Mouse (Mus musculus) hindbrain, embryonic 16.5 days (tissue): Measurements from ENCODE around the gene Pogk. TPM values are rescaled to one million over a fixed set of nuclear protein-coding genes. Genes with fewer than 3 reads are reported as not detected.

ENCODE experiments used
- ATAC-seq: fragments of 200-750 bp; cut with Nextera tagmentation; 2 replicates; pipeline ENCODE4 v1.8.0; 2017; ENCODE audit warnings: moderate TSS enrichment, moderate library complexity
- H3K27ac ChIP-seq: fragments of 300-500 bp; sonication (generic); 2 replicates; pipeline ENCODE4 v1.5.1; 2014; ENCODE audit warnings: low read depth, mild to moderate bottlenecking, control low read depth, low read length, moderate library complexity
- H3K27me3 ChIP-seq: fragments of 300-500 bp; sonication (generic); replicated peaks from 2 replicates; pipeline ENCODE4 v1.6.1; 2014; ENCODE audit warnings: low read length; ENCODE audit not compliant: control insufficient read depth, insufficient read depth
- H3K36me3 ChIP-seq: fragments of 300-500 bp; sonication (generic); 2 replicates; pipeline ENCODE4 v1.6.1; 2014; ENCODE audit warnings: mild to moderate bottlenecking, low read length, moderate library complexity, mixed read lengths; ENCODE audit not compliant: control insufficient read depth, insufficient read depth
- H3K4me1 ChIP-seq: fragments of 300-500 bp; sonication (generic); 2 replicates; pipeline ENCODE4 v1.6.1; 2014; ENCODE audit warnings: low read depth, low read length; ENCODE audit not compliant: control insufficient read depth, insufficient read depth
- H3K4me2 ChIP-seq: fragments of 300-500 bp; sonication (generic); 2 replicates; pipeline ENCODE4 v1.6.1; 2014; ENCODE audit warnings: mild to moderate bottlenecking, low read length, control low read depth, moderate library complexity
- H3K4me3 ChIP-seq: fragments of 300-500 bp; sonication (generic); 2 replicates; pipeline ENCODE4 v1.5.1; 2014; ENCODE audit warnings: mild to moderate bottlenecking, low read length, control low read depth, moderate library complexity
- H3K9ac ChIP-seq: fragments of 300-500 bp; sonication (generic); 2 replicates; pipeline ENCODE4 v1.6.1; 2014; ENCODE audit warnings: low read depth, mild to moderate bottlenecking, control low read depth, low read length, moderate library complexity
- H3K9me3 ChIP-seq: fragments of 300-500 bp; sonication (generic); 2 replicates; pipeline ENCODE4 v1.6.1; 2014; ENCODE audit warnings: mild to moderate bottlenecking, low read length, moderate library complexity; ENCODE audit not compliant: control insufficient read depth
- WGBS: fragments of 180-500 bp; shearing (Covaris S2); extraction: QIAGEN DNeasy Blood & Tissue Kit; methylation state at CpG from one replicate; pipeline ENCODE4 v1.1.7; 2014; 5-methylcytosine and 5-hydroxymethylcytosine counted together
- polyA plus RNA-seq: library from polyadenylated mRNA; unstranded; fragments of >200 nt; fragmentation: Nextera tagmentation; extraction: Ambion mirVana; gene quantifications from 2 replicates; pipeline ENCODE4 v1.2.1, GENCODE M21; 2015

Pogk gene
- polyA plus RNA-seq, 1 experiment from 2014 or later: 26.8 TPM

DNA sequence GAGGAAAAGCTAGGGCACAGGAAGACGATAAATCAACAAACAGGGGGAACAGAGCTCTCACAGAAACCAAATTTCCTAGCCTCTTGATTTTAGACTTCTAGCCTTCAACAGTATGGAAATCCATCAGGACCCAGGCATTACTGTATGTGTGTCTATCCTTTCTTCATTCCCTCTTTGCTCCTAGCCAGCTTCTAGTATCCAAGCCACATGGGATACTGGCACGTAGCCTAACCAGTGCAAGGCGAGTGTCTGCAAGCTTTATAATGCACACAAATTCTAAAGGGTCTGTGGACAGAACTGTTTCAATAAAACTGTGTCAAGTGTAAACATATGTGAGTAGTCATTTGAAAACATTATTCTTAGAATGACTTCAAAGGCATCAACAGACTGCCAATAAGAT, 47.0 kb downstream of the Pogk start:
- WGBS: 75% methylated on average over 3 of the region's 3 CpGs
- H3K27me3 ChIP-seq: no peaks in the 10 kb centered on the region
- no peak overlapping the region for H3K9ac ChIP-seq
- no peak overlapping the region for H3K27ac ChIP-seq
- H3K4me2 ChIP-seq: no peak overlapping the region
- H3K9me3 ChIP-seq: no peaks in the 10 kb centered on the region
- no peak for ATAC-seq
- no peaks in the 10 kb centered on the region for H3K36me3 ChIP-seq
- H3K4me1 ChIP-seq: no peaks in the 10 kb centered on the region
- no peak overlapping the region for H3K4me3 ChIP-seq

DNA sequence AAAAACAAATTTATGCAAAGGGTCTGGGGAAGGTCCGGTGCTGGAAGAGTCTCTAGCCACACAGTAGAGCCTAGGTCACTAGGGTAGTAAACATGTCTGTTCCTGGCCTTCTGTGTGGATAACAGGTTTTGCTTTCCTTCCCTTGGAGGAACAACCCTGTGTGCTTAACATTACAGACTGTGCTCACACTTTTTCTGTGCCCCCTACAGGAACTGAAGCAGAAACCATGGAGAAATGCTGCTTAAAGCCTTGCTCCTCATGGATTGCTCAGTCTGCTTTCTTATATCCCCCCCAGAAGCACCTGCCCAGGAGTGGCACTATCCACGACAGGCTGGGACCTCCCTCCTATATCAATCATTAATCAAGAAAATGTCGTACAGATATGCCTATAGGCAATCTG, 47.8 kb downstream of the Pogk start:
- H3K4me2 ChIP-seq: no peak overlapping the region
- 75% methylated on average over 3 of the region's 3 CpGs for WGBS
- no peak overlapping the region for H3K9ac ChIP-seq
- H3K36me3 ChIP-seq: no peaks in the 10 kb centered on the region
- H3K4me3 ChIP-seq: no peak overlapping the region
- no peak for ATAC-seq
- no peaks in the 10 kb centered on the region for H3K9me3 ChIP-seq
- no peaks in the 10 kb centered on the region for H3K4me1 ChIP-seq
- no peak overlapping the region for H3K27ac ChIP-seq
- no peaks in the 10 kb centered on the region for H3K27me3 ChIP-seq

DNA sequence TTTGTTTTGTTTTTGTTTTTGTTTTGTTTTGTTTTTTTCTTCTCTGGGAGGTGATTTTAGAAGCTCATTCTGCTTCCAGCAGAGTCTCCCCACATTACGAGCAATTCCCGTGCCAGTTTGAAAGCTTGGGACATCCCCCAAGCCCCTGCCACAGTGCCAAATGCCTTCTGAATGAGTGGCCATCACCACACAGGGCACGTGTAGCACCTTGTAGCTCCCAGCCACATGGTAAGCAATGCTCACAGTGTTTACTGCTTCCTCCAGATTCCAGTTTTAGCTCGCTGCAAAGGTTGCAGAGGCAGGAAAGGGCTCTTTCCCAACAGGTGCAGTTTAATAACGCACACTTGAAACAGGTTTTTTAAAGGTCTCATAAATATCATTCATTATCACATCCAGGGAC, 48.8 kb downstream of the Pogk start:
- 72% methylated on average over 5 of the region's 5 CpGs for WGBS
- Histone ChIP-seq H3K27ac (no peak overlapping the region), H3K36me3 (no peaks in the 10 kb centered on the region), H3K4me3 (no peak overlapping the region), H3K4me1 (no peaks in the 10 kb centered on the region), H3K9ac (no peak overlapping the region), H3K9me3 (no peaks in the 10 kb centered on the region), H3K27me3 (no peaks in the 10 kb centered on the region), H3K4me2 (no peak overlapping the region)
- ATAC-seq: no peak

DNA sequence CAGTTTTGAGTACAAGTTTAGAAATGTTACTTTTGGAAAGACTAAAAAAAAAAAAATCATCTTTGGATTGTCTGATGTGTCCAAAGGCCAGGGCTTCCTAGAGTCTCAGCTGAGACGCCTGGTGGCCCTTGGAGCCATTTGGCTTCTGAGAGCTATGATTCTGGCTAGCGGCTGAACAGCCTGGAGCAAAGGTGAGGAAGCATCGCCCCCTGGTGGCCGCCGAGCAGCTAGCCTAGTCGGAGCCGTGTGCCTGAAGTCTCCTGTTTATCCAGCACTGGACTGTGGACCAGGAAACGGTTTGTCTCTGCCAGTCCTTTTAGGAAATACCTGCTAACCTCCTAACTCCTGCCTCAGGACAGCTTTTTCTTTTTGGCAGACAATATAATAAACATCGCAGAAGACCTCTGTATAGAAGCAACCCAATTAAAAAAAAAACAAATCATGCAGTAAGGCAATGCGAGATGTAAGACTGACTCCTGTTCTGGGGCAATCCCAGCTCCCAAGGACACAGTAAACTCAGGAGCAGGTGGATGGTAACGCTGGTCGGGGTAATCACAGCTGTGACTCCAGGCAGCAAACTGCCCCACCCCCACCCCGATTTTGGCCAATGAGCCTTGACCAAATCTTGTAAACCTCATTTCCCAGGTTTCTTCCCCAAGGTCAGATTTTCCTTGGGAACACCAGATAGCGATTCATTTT, 49.4 kb downstream of the Pogk start:
- Histone ChIP-seq H3K9me3 (no peaks in the 10 kb centered on the region), H3K4me3 (no peak overlapping the region), H3K4me2 (no peak overlapping the region), H3K36me3 (no peaks in the 10 kb centered on the region), H3K4me1 (no peaks in the 10 kb centered on the region), H3K27me3 (no peaks in the 10 kb centered on the region), H3K9ac (no peak overlapping the region), H3K27ac (no peak overlapping the region)
- WGBS: 25% methylated on average over 14 of the region's 14 CpGs
- ATAC-seq: peak; percentile 93

- no peaks in the 10 kb centered on the region for H3K27me3 ChIP-seq
- H3K9me3 ChIP-seq: no peaks in the 10 kb centered on the region
- 80% methylated on average over 11 of the region's 11 CpGs for WGBS
- no peak overlapping the region for H3K27ac ChIP-seq
- no peak overlapping the region for H3K4me3 ChIP-seq
- H3K4me2 ChIP-seq: no peak overlapping the region
- H3K36me3 ChIP-seq: no peaks in the 10 kb centered on the region
- no peak for ATAC-seq
- no peak overlapping the region for H3K9ac ChIP-seq
- no peaks in the 10 kb centered on the region; the same call in 1 of the 2 replicates for H3K4me1 ChIP-seq
These were observed 59.9 kb downstream of the Pogk start for GRCm38 (mm10) chr1:166349751-166350150.

DNA sequence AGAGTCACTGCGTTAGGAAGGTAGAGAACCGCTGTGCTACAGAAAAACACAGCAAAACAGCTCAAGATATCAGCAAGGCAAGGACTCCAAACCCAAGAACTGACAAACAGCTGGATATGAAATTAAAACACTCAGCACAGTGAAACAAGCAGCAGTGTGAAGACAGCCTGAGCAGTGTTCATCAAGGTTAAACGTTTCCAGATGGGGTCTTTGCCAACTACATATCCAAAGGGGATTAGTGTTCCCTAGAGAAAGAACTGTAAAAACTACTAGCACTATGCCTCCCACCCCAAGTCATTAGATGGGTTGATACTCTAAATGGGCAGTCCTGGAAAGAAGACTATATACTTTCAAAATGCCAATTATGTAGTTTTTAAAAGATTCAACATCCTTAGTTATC, 60.3 kb downstream of the Pogk start:
- Histone ChIP-seq H3K36me3 (no peaks in the 10 kb centered on the region), H3K27me3 (no peaks in the 10 kb centered on the region), H3K4me2 (no peak overlapping the region), H3K9ac (no peak overlapping the region), H3K4me3 (no peak overlapping the region), H3K27ac (no peak overlapping the region), H3K4me1 (peaks cover 1% of the 10 kb centered on the region), H3K9me3 (no peaks in the 10 kb centered on the region)
- ATAC-seq: no peak
- WGBS: 74% methylated on average over 3 of the region's 3 CpGs

- H3K27me3 ChIP-seq: no peaks in the 10 kb centered on the region
These were observed 62.8 kb downstream of the Pogk start for GRCm38 (mm10) chr1:166346906-166347305.

GRCm38 (mm10) chr1:166345602-166346001, 64.1 kb downstream of the Pogk start:
- Histone ChIP-seq H3K9ac (no peak overlapping the region), H3K36me3 (no peaks in the 10 kb centered on the region), H3K9me3 (no peaks in the 10 kb centered on the region), H3K4me2 (no peak overlapping the region), H3K27me3 (no peaks in the 10 kb centered on the region), H3K4me1 (peaks cover 4% of the 10 kb centered on the region), H3K27ac (no peak overlapping the region), H3K4me3 (no peak overlapping the region)
- WGBS: 96% methylated on average over 6 of the region's 6 CpGs
- ATAC-seq: no peak

More at GRCm38 (mm10) chr1:166346906-166347305, 62.8 kb downstream of the Pogk start:
- Histone ChIP-seq H3K4me1 (peaks cover 4% of the 10 kb centered on the region), H3K4me2 (no peak overlapping the region), H3K27ac (no peak overlapping the region), H3K36me3 (no peaks in the 10 kb centered on the region), H3K9me3 (no peaks in the 10 kb centered on the region), H3K4me3 (no peak overlapping the region), H3K9ac (no peak overlapping the region)
- 59% methylated on average over 3 of the region's 3 CpGs for WGBS
- no peak for ATAC-seq

DNA sequence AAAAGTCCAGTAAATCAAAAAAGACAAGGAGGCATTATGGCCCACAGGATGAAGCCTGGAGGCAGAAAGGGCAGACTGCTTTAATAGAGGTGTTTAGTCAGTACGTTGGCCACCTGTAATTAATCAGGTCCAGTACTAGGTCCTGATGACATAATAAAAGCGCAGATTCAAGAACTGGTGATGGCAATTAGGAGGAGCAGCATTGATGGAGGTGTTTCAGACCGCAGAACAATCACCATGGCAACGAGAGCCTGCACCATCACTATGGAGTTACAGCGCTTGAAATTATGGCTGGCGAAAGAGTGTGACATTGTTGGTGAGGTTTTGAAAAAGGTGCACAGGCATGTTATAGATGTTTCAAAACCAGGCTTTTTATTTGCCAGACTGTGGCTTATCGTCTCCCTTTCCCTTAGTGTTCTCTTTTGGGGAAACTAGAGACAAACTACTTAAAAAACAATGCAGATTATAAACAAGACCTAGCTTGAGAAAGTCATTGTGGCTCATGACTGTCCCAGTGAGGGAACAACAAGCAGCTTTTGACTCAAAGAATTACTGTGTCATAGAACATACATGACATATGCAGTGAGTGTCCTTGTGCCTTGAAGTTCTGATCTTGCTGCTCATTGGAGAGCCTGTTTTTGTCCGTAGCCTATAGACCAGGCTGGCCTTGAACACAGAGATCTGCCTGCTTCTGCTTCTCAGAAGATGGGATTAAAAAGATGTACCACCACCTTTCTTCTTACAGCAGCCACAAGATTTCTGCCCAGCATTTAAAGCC, 65.2 kb downstream of the Pogk start:
- Histone ChIP-seq H3K4me3 (no peak overlapping the region), H3K36me3 (no peaks in the 10 kb centered on the region), H3K27ac (peak overlapping the region; percentile 34; the same call in 1 of the 2 replicates), H3K27me3 (no peaks in the 10 kb centered on the region), H3K4me1 (peaks cover 4% of the 10 kb centered on the region), H3K4me2 (peak overlapping the region; percentile 12; the same call in 1 of the 2 replicates), H3K9me3 (no peaks in the 10 kb centered on the region), H3K9ac (no peak overlapping the region; the same call in 1 of the 2 replicates)
- ATAC-seq: peak; percentile 82
- 34% methylated on average over 8 of the region's 8 CpGs for WGBS
